Mouse (Mus musculus) G1E-ER4 (cell line): ENCODE measurements around the gene Mb21d2. TPM values are rescaled to one million over a fixed set of nuclear protein-coding genes. Genes with fewer than 3 reads are reported as not detected.

Source experiments
- GATA1 ChIP-seq: IDR thresholded peaks from one replicate; pipeline ENCODE4 v1.8.0; 2012; ENCODE audit warnings: low read length, inconsistent platforms
- polyA plus RNA-seq: library from polyadenylated mRNA; stranded (reverse); fragments of >175 nt; gene quantifications from 2 replicates; pipeline ENCODE4 v1.2.3, GENCODE M21; 2012

Gene Mb21d2
- polyA plus RNA-seq, result not detected in 2 replicates

DNA sequence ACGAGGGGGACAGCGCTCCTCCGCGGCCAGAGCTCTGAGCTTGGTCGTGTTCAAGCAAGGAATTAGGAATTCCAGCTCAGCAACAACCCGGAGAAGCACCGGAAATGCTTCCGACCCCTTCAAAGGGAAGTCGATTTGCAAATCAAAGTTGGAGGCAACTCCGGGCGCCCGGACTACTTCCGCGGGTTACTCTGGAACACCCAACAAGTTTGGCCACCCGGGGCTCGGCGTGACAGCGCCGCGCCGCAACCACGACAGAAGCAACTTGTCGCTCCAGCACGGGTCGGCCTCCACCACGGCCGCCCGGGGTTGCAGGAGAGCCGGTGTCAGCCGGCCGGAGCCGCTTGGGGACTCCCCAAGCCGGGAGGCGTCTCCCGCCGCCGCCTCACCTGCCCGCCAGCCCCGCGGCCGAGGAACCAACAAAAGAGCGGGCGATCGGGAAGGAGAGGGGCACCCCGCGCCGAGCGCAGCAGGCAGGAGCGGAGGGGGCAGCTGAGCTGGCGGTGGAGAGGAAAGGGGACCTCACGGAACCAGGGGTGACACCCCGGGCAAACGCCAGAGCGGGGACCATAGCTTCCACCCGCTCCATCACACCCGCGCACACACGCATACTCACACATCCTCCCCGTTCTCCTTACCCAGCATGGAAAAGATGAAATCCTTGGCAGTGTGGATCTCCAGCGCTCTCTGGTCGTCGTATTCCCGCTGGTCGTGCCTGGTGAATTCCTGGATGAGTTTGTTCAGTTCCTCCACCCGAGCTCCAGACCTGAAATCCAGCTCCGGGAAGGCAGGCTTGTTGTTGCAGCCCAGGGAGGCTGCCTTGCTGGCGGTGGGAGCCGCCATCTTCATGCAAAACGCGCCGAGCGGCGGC is at the start of gene Mb21d2:
Gene Mb21d2, minus strand, starts transcription at position 859 of the 871 bp plus-strand sequence.
- TF ChIP-seq GATA1, result no peak

GRCm38 (mm10) chr16:28966236-28966635 is 36.8 kb upstream of the Mb21d2 start:
- no peak for TF ChIP-seq GATA1

DNA sequence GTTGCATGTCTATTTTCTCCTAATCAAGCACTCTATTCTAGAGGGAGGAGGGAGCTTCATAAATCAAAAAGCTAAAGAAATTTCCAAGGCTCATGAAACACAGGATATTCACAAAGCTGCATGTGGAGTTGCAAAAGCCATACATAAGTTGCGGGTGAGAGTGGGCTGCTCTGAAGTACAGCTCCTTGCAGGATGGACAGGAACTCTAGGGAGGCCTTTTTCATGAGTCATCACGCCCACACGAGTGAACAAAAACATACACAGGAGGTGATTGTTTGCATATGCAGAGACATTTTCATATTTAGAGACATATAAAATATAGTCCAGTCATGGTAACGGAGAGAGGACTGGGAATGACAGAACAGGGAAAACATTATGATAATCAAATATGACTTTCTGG is 34.6 kb upstream of the Mb21d2 start:
- no peak for TF ChIP-seq GATA1

GRCm38 (mm10) chr16:28962987-28963386 is 33.5 kb upstream of the Mb21d2 start:
- TF ChIP-seq GATA1, result no peak

DNA sequence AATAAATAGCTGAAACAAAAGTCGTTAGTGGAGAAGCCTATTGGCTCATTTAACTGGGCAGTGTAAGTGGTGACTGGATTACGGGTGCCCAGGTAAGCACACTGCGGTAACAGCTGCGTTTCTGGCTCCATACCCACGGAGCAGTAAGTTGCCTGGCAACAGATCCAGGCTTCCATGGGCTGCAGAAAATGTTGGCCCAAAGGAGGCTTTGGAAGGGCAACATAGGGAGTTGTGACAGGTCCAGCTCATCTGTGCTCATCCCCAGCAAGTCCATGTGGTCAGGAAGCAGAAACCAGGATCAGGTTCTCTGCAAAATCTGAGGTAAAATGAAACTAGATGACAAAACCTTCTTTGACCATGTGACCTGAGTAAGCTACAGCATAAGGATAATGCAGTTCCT is 20.3 kb upstream of the Mb21d2 start:
- no peak for TF ChIP-seq GATA1

GRCm38 (mm10) chr16:28943254-28943653 is 13.8 kb upstream of the Mb21d2 start:
- TF ChIP-seq GATA1, result no peak

- no peak for TF ChIP-seq GATA1
Observed at GRCm38 (mm10) chr16:28936181-28936792, 6.8 kb upstream of the Mb21d2 start.

DNA sequence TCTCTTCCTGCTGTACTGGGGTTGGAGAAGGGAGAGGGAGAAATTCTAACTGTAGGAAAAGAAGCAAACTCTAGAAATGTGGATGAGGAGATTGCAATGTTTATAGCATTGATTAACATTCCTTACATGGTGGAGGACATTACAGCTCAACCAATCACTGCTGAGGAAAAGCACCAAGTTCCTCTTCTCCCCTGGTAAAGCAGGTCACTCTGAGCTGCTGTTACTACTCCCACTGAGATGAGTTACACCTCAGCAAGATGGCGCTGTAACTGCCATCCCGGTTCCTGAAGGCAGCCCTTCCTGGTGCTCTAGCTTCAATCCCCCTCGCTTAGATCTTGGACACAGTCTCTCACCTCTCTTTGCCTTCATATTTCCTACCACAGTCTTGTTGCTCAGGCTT is 6.2 kb upstream of the Mb21d2 start:
- TF ChIP-seq GATA1, result no peak

DNA sequence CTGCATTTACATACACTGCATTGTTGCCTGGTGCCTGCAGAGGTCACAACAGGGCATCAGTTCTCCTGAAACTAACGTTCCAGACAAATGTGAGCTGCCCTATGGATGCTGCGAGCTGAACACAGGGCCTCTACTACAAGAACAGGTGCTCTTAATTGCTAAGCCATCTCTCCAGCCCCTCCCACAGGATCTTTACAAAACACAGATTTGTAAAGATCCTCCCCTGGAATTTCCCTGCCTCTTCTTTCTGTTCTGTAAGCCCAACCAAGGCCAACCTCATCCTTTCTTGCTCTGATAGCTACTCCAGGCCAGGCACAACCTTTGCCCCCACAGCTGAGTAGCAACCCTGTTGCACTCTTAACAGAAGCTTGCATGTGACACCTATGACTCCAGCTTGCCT is 1.7 kb upstream of the Mb21d2 start:
- no peak for TF ChIP-seq GATA1

DNA sequence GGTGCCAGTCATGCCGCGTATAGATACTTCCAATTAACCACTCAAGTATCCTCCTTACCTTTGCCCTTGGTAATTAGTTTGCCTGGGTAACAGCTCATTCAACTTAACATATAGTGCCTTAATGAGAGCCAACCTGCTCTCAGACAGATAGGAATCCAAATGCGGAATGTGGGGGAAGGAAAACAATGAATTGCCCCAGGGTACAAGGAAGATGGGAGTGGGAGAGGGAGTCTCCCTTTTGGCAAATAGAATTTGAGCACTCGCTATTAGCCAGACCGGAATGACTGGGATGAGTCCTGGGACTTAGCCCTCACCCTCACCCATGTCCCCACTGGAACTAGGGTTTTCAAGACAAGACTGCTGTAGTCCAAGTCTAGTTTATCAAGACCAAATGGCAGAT is 953 bp upstream of the Mb21d2 start:
- no peak for TF ChIP-seq GATA1

DNA sequence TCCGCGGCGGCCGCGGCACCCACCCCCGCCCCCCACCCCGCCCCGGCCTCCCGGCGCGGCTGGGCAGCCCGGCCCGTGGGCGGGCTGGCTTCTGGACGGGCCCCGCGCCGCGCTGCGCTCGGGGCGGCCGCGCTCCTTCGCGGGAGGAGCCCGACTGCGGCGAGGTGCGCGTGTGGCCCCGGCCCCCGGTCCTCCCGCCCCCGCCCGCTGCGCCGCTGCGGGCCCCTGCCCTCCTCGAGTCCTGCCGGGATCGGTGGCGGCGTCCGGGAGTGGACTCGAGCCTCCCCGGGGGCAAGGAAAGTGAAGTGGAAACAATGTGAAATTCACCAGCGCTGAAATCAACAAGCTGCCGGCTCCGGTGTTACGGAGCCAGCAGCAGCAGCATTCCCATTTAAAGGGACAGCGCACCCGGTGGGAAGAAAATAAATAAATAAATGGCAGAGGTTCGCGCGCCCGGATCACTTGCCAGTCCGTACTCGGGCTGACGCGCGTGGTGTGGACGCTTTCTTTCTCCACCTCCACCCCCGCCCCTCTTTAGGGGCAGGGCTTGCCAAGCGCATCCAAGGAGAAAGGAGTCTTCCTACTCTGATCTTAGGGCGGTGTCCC is 316 bp upstream of the Mb21d2 start:
- no peak for TF ChIP-seq GATA1

GRCm38 (mm10) chr16:28928466-28928814 is 1.0 kb downstream of the Mb21d2 start:
- TF ChIP-seq GATA1, result no peak

DNA sequence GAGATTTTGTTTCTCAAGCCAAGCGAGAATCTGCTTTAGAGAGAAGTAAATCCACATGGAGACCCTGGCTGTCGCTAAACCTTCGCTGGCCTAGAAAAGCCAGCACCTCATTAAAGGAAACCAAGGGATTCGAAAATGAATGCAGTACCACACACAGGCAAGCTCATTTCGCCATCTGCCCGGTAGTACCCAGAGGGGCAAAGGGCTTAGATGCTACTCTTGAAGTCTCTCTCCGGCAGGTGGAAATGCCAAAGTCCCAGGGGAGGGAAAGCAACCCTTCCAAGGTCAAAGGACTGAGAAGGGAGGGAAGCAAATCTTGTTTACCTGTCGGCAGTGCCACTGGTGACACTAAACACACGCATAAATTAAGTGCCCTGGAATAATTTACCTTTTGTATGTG is 2.1 kb downstream of the Mb21d2 start:
- TF ChIP-seq GATA1, result no peak

- TF ChIP-seq GATA1, result no peak
Observed at GRCm38 (mm10) chr16:28919320-28919885, 10.1 kb downstream of the Mb21d2 start.

DNA sequence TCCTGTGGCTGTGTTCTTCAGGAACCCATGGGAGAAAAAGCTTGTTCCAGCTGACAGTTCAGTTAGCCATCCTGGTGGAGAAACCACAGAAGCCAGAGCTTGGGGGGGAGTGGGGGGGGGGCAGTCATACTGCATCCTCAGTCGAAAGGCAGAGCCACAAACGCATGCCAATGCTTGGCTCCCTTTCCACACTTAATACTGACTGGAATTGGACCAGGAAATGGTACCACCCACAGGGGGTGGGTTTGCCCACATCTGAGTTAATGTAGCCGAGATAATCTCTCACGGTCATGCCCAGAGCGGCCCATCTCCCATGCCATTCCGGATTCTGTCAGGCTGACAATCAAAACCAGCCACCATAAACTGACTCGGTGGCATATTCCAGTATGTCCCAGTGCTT is 14.1 kb downstream of the Mb21d2 start:
- TF ChIP-seq GATA1, result no peak

GRCm38 (mm10) chr16:28914709-28915108 is 14.8 kb downstream of the Mb21d2 start:
- TF ChIP-seq GATA1, result no peak
